In the genomic region with DNA sequence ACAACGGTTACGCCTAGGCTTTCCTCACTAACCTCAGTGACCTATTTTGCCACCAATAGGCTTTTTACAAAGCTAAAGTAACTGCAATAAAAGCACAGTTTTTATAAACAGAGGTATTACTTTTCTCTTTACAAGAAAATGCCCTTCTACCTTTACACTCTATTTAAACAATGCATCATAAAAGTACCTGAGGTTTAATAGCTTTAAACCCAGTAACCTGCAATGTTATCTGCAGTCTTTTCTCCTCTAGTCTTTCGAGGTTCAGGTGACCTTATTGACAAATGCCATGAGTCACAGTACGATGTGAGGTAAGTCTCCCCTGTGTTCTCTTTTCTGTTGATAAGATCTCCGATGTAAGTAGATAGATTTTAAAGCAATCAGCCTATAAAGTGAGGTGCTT, we compare ENCODE assay signal across 27 mouse cellular contexts.
DNase-seq lines count a peak whose midpoint lies in the region; ATAC-seq and TF ChIP-seq lines count a peak whose summit lies in the region.
"Had no signal": no experiment of that assay in that cellular context is flagged by ENCODE, and none has a peak within 500 bp of the region (broad histone marks: within the 10 kb centered on the region; RNA-seq: fewer than 3 reads in every experiment).

No protein-coding gene starts in this region.

- 38% methylated on average over 5 of the region's 5 CpGs for WGBS in liver, adult 2 months
- 66% methylated on average over 5 of the region's 5 CpGs for WGBS in liver, embryonic 12.5 days (ENCODE audit: insufficient replicate concordance)
- 70% methylated on average over 5 of the region's 5 CpGs for WGBS in intestine, embryonic 14.5 days
- 48% methylated on average over 5 of the region's 5 CpGs for WGBS in intestine, embryonic 16.5 days
- WGBS in large intestine, adult 2 months, result 24% methylated on average over 5 of the region's 5 CpGs
- 89% methylated on average over 5 of the region's 5 CpGs for WGBS in midbrain, embryonic 13.5 days

- no peak for TF ChIP-seq POLR2A in liver, adult 2 months (IDR thresholded peaks at IDR 0.05; ENCODE audit: extremely low read depth, insufficient read depth, low read length)

- no peak overlapping the region for H3K4me3 ChIP-seq in liver, adult 2 months (ENCODE audit: insufficient read depth, low read depth, low read length)
- no peak overlapping the region for H3K4me3 ChIP-seq in liver, embryonic 12.5 days
- H3K4me3 ChIP-seq in intestine, embryonic 14.5 days (ENCODE audit: low read depth, low read length), result no peak overlapping the region
- no peak overlapping the region for H3K4me3 ChIP-seq in intestine, embryonic 16.5 days (ENCODE audit: low read length)
- no peak overlapping the region for H3K4me3 ChIP-seq in midbrain, embryonic 13.5 days (replicated peaks)
- H3K4me3 ChIP-seq: embryonic facial prominence, embryonic 13.5 days; embryonic facial prominence, embryonic 15.5 days; erythroblast, embryonic 14.5 days had no signal

- intact Hi-C loops in heart, postnatal 25 days (cut with DNase I), result no loop called here

- peak; percentile 4 for DNase-seq in liver, adult 2 months (ENCODE audit: extremely low read depth, low read depth, low spot score)
- DNase-seq in intestine, embryonic 14.5 days (ENCODE audit: low spot score), result no peak
- peak; percentile 78 for DNase-seq in large intestine, adult 2 months (ENCODE audit: low read depth, low spot score)
- no peak for DNase-seq in heart, postnatal 25 days (ENCODE audit: low spot score)
- no peak for DNase-seq in cerebellum, adult 18-20 months
- DNase-seq: adrenal gland, adult 8-10 months; adrenal gland, postnatal 25 days; B cell, adult 2 months; cerebellum, adult 11 months; cerebellum, adult 2 months; cerebellum, adult 9-10 months; cerebellum, postnatal 14 days; cerebellum, postnatal 36 days; embryo, embryonic 11 days had no signal

- H3K9me3 ChIP-seq in liver, embryonic 12.5 days (replicated peaks), result no peaks in the 10 kb centered on the region
- no peaks in the 10 kb centered on the region for H3K9me3 ChIP-seq in intestine, embryonic 14.5 days (ENCODE audit: control insufficient read depth, low read length)
- H3K9me3 ChIP-seq in intestine, embryonic 16.5 days (ENCODE audit: control insufficient read depth, low read length), result no peaks in the 10 kb centered on the region
- no peaks in the 10 kb centered on the region for H3K9me3 ChIP-seq in midbrain, embryonic 13.5 days
- H3K9me3 ChIP-seq: embryonic facial prominence, embryonic 13.5 days; embryonic facial prominence, embryonic 15.5 days; G1E had no signal

- H3K36me3 ChIP-seq in liver, adult 2 months (ENCODE audit: control insufficient read depth, insufficient read depth, low read length), result no peaks in the 10 kb centered on the region
- H3K36me3 ChIP-seq in liver, embryonic 12.5 days, result no peaks in the 10 kb centered on the region
- no peaks in the 10 kb centered on the region for H3K36me3 ChIP-seq in intestine, embryonic 14.5 days (ENCODE audit: control insufficient read depth, insufficient read depth, low read length)
- no peaks in the 10 kb centered on the region for H3K36me3 ChIP-seq in intestine, embryonic 16.5 days (ENCODE audit: control insufficient read depth, insufficient read depth, low read length)
- no peaks in the 10 kb centered on the region for H3K36me3 ChIP-seq in midbrain, embryonic 13.5 days
- H3K36me3 ChIP-seq: embryonic facial prominence, embryonic 13.5 days; embryonic facial prominence, embryonic 15.5 days; G1E had no signal

- H3K27ac ChIP-seq in liver, adult 2 months (replicated peaks; ENCODE audit: insufficient read depth, low read depth, low read length), result no peak overlapping the region
- H3K27ac ChIP-seq in liver, embryonic 12.5 days, result no peak overlapping the region
- H3K27ac ChIP-seq in intestine, embryonic 14.5 days (ENCODE audit: low read depth), result no peak overlapping the region
- no peak overlapping the region for H3K27ac ChIP-seq in intestine, embryonic 16.5 days (ENCODE audit: low read length)
- H3K27ac ChIP-seq in midbrain, embryonic 13.5 days, result no peak overlapping the region
- H3K27ac ChIP-seq: embryonic facial prominence, embryonic 13.5 days; embryonic facial prominence, embryonic 15.5 days had no signal

- H3K27me3 ChIP-seq in liver, adult 2 months (ENCODE audit: control insufficient read depth, insufficient read depth, low read length), result no peaks in the 10 kb centered on the region
- H3K27me3 ChIP-seq in liver, embryonic 12.5 days (replicated peaks), result no peaks in the 10 kb centered on the region
- no peaks in the 10 kb centered on the region for H3K27me3 ChIP-seq in intestine, embryonic 14.5 days (replicated peaks; ENCODE audit: control insufficient read depth, insufficient read depth, low read length)
- H3K27me3 ChIP-seq in intestine, embryonic 16.5 days (replicated peaks; ENCODE audit: control insufficient read depth, insufficient read depth, low read length), result no peaks in the 10 kb centered on the region
- H3K27me3 ChIP-seq in midbrain, embryonic 13.5 days, result no peaks in the 10 kb centered on the region
- H3K27me3 ChIP-seq: CH12.LX; embryonic facial prominence, embryonic 13.5 days; embryonic facial prominence, embryonic 15.5 days; Patski had no signal

- H3K79me2 ChIP-seq in liver, adult 2 months (ENCODE audit: control insufficient read depth, insufficient read depth, low read length), result no peaks in the 10 kb centered on the region

- H3K9ac ChIP-seq in liver, adult 2 months (ENCODE audit: low read depth, low read length), result no peak overlapping the region
- no peak overlapping the region for H3K9ac ChIP-seq in liver, embryonic 12.5 days
- H3K9ac ChIP-seq in intestine, embryonic 14.5 days (ENCODE audit: low read length), result no peak overlapping the region
- H3K9ac ChIP-seq in intestine, embryonic 16.5 days (ENCODE audit: low read depth, low read length), result no peak overlapping the region
- no peak overlapping the region for H3K9ac ChIP-seq in midbrain, embryonic 13.5 days (replicated peaks)
- H3K9ac ChIP-seq: embryonic facial prominence, embryonic 13.5 days; embryonic facial prominence, embryonic 15.5 days had no signal

- no peak overlapping the region for H3K4me2 ChIP-seq in liver, embryonic 12.5 days
- no peak overlapping the region for H3K4me2 ChIP-seq in intestine, embryonic 14.5 days (ENCODE audit: low read length)
- no peak overlapping the region for H3K4me2 ChIP-seq in intestine, embryonic 16.5 days (ENCODE audit: low read depth, low read length)
- no peak overlapping the region for H3K4me2 ChIP-seq in midbrain, embryonic 13.5 days (replicated peaks)
- H3K4me2 ChIP-seq: embryonic facial prominence, embryonic 13.5 days; embryonic facial prominence, embryonic 15.5 days had no signal

- no peak for ATAC-seq in liver, embryonic 12.5 days
- peak; percentile 77 for ATAC-seq in intestine, embryonic 14.5 days (replicated peaks; ENCODE audit: low FRiP score, low TSS enrichment, low read depth)
- ATAC-seq in intestine, embryonic 16.5 days, result peak; percentile 97
- no peak for ATAC-seq in midbrain, embryonic 13.5 days
- ATAC-seq: activated CD4-positive, CD25-positive, alpha-beta regulatory T cell, adult 4 months; CD4-positive, CD25-positive, alpha-beta regulatory T cell, adult 4 months; forebrain, embryonic 14.5 days; forebrain, embryonic 16.5 days; Patski had no signal

- H3K4me1 ChIP-seq in liver, adult 2 months (ENCODE audit: control insufficient read depth, insufficient read depth, low read length), result no peaks in the 10 kb centered on the region
- H3K4me1 ChIP-seq in liver, embryonic 12.5 days, result no peaks in the 10 kb centered on the region
- no peaks in the 10 kb centered on the region for H3K4me1 ChIP-seq in intestine, embryonic 14.5 days (replicated peaks; ENCODE audit: control insufficient read depth, insufficient read depth, low read length)
- no peaks in the 10 kb centered on the region for H3K4me1 ChIP-seq in intestine, embryonic 16.5 days (ENCODE audit: control insufficient read depth, insufficient read depth, low read length)
- no peaks in the 10 kb centered on the region for H3K4me1 ChIP-seq in midbrain, embryonic 13.5 days (replicated peaks)
- H3K4me1 ChIP-seq: embryonic facial prominence, embryonic 13.5 days; embryonic facial prominence, embryonic 15.5 days had no signal

- no peak for TF ChIP-seq CTCF in liver, adult 2 months (IDR thresholded peaks at IDR 0.05; ENCODE audit: low read depth, low read length)

Comparison
In these comparisons a context has a peak if more than half of its experiments do, and no peak if none do; other contexts are left out.
1. DNase-seq: peak in liver, adult 2 months (single experiment) and large intestine, adult 2 months (single experiment); none in intestine, embryonic 14.5 days (single experiment), heart, postnatal 25 days (single experiment) and cerebellum, adult 18-20 months (0 of 2).
2. ATAC-seq: peak in intestine, embryonic 14.5 days (single experiment) and intestine, embryonic 16.5 days (single experiment); none in liver, embryonic 12.5 days (single experiment) and midbrain, embryonic 13.5 days (single experiment).